Mouse (Mus musculus): ENCODE data around the gene Zc3h12c. TPM values are rescaled to one million over a fixed set of nuclear protein-coding genes. Genes with fewer than 3 reads are reported as not detected.

Gene Zc3h12c
- polyA plus RNA-seq, 1 experiment from 2014 or later = 16.2 TPM

- Histone ChIP-seq H3K36me3 (ENCODE audit: control insufficient read depth, insufficient read depth, low read length) (no peaks in the 10 kb centered on the region), H3K27ac (ENCODE audit: low read depth, low read length) (no peak overlapping the region), H3K4me2 (replicated peaks; ENCODE audit: low read depth, low read length) (no peak overlapping the region), H3K27me3 (ENCODE audit: control insufficient read depth, insufficient read depth, low read length) (no peaks in the 10 kb centered on the region), H3K9me3 (ENCODE audit: control insufficient read depth, low read length) (no peaks in the 10 kb centered on the region), H3K9ac (ENCODE audit: low read depth, low read length) (no peak overlapping the region), H3K4me3 (ENCODE audit: low read depth, low read length) (no peak overlapping the region), H3K4me1 (replicated peaks; ENCODE audit: control insufficient read depth, insufficient read depth, low read length) (0 out of 2 replicates have a peak, but pooled peaks cover 2% of the 10 kb centered on the region)
- no peak for DNase-seq (ENCODE audit: low spot score)
- no peak for ATAC-seq (ENCODE audit: low FRiP score)
- 83% methylated on average over 9 of the region's 9 CpGs for WGBS
Observed at GRCm38 (mm10) chr9:52103448-52104224, 64.7 kb downstream of the Zc3h12c start.

GRCm38 (mm10) chr9:52102060-52102844 is 66.1 kb downstream of the Zc3h12c start:
- no peak overlapping the region for H3K27ac ChIP-seq (ENCODE audit: low read depth, low read length)
- peak; percentile 36; the same call in 1 of the 2 replicates for ATAC-seq (ENCODE audit: low FRiP score)
- H3K9me3 ChIP-seq (ENCODE audit: control insufficient read depth, low read length) = no peaks in the 10 kb centered on the region

GRCm38 (mm10) chr9:52100426-52100825 is 67.9 kb downstream of the Zc3h12c start:
- H3K27ac ChIP-seq (ENCODE audit: low read depth, low read length) = no peak overlapping the region
- 90% methylated on average over 14 of the region's 14 CpGs for WGBS
- 0 out of 2 replicates have a peak, but pooled peaks cover 2% of the 10 kb centered on the region for H3K4me1 ChIP-seq (replicated peaks; ENCODE audit: control insufficient read depth, insufficient read depth, low read length)
- H3K9me3 ChIP-seq (ENCODE audit: control insufficient read depth, low read length) = no peaks in the 10 kb centered on the region
- H3K36me3 ChIP-seq (ENCODE audit: control insufficient read depth, insufficient read depth, low read length) = no peaks in the 10 kb centered on the region
- no peak overlapping the region for H3K4me2 ChIP-seq (replicated peaks; ENCODE audit: low read depth, low read length)
- H3K27me3 ChIP-seq (ENCODE audit: control insufficient read depth, insufficient read depth, low read length) = no peaks in the 10 kb centered on the region
- no peak overlapping the region for H3K4me3 ChIP-seq (ENCODE audit: low read depth, low read length)
- no peak for DNase-seq (ENCODE audit: low spot score)
- H3K9ac ChIP-seq (ENCODE audit: low read depth, low read length) = no peak overlapping the region
- ATAC-seq (ENCODE audit: low FRiP score) = no peak

More at GRCm38 (mm10) chr9:52102060-52102844, 66.1 kb downstream of the Zc3h12c start:
- DNase-seq (ENCODE audit: low spot score) = no peak
- Histone ChIP-seq H3K4me1 (replicated peaks; ENCODE audit: control insufficient read depth, insufficient read depth, low read length) (0 out of 2 replicates have a peak, but pooled peaks cover 2% of the 10 kb centered on the region), H3K27me3 (ENCODE audit: control insufficient read depth, insufficient read depth, low read length) (no peaks in the 10 kb centered on the region), H3K4me3 (ENCODE audit: low read depth, low read length) (no peak overlapping the region), H3K4me2 (replicated peaks; ENCODE audit: low read depth, low read length) (no peak overlapping the region), H3K9ac (ENCODE audit: low read depth, low read length) (no peak overlapping the region), H3K36me3 (ENCODE audit: control insufficient read depth, insufficient read depth, low read length) (no peaks in the 10 kb centered on the region)
- 70% methylated on average over 13 of the region's 13 CpGs for WGBS

- Histone ChIP-seq H3K4me1 (replicated peaks; ENCODE audit: control insufficient read depth, insufficient read depth, low read length) (0 out of 2 replicates have a peak, but pooled peaks cover 2% of the 10 kb centered on the region), H3K27ac (ENCODE audit: low read depth, low read length) (no peak overlapping the region), H3K4me2 (replicated peaks; ENCODE audit: low read depth, low read length) (no peak overlapping the region), H3K27me3 (ENCODE audit: control insufficient read depth, insufficient read depth, low read length) (no peaks in the 10 kb centered on the region), H3K9ac (ENCODE audit: low read depth, low read length) (no peak overlapping the region), H3K36me3 (ENCODE audit: control insufficient read depth, insufficient read depth, low read length) (no peaks in the 10 kb centered on the region), H3K9me3 (ENCODE audit: control insufficient read depth, low read length) (no peaks in the 10 kb centered on the region), H3K4me3 (ENCODE audit: low read depth, low read length) (no peak overlapping the region)
- peak; percentile 67; the same call in 1 of the 2 replicates for ATAC-seq (ENCODE audit: low FRiP score)
- DNase-seq (ENCODE audit: low spot score) = peak; percentile 91
- WGBS = 4% methylated on average over 7 of the region's 7 CpGs
Observed at GRCm38 (mm10) chr9:52098600-52098999, 69.8 kb downstream of the Zc3h12c start.

GRCm38 (mm10) chr9:52097386-52097785 is 71.0 kb downstream of the Zc3h12c start:
- Histone ChIP-seq H3K4me1 (replicated peaks; ENCODE audit: control insufficient read depth, insufficient read depth, low read length) (0 out of 2 replicates have a peak, but pooled peaks cover under 1% of the 10 kb centered on the region), H3K27ac (ENCODE audit: low read depth, low read length) (no peak overlapping the region), H3K36me3 (ENCODE audit: control insufficient read depth, insufficient read depth, low read length) (no peaks in the 10 kb centered on the region), H3K4me3 (ENCODE audit: low read depth, low read length) (no peak overlapping the region), H3K9me3 (ENCODE audit: control insufficient read depth, low read length) (no peaks in the 10 kb centered on the region), H3K27me3 (ENCODE audit: control insufficient read depth, insufficient read depth, low read length) (no peaks in the 10 kb centered on the region), H3K9ac (ENCODE audit: low read depth, low read length) (no peak overlapping the region), H3K4me2 (replicated peaks; ENCODE audit: low read depth, low read length) (no peak overlapping the region)
- ATAC-seq (ENCODE audit: low FRiP score) = no peak
- WGBS = 15% methylated on average over 1 of the region's 1 CpGs
- DNase-seq (ENCODE audit: low spot score) = no peak

- DNase-seq (ENCODE audit: low spot score) (no peak), ATAC-seq (ENCODE audit: low FRiP score) (no peak)
- no peaks in the 10 kb centered on the region for H3K9me3 ChIP-seq (ENCODE audit: control insufficient read depth, low read length)
- no peak overlapping the region for H3K4me3 ChIP-seq (ENCODE audit: low read depth, low read length)
- no peaks in the 10 kb centered on the region for H3K4me1 ChIP-seq (replicated peaks; ENCODE audit: control insufficient read depth, insufficient read depth, low read length)
- 90% methylated on average over 3 of the region's 3 CpGs for WGBS
- no peak overlapping the region for H3K9ac ChIP-seq (ENCODE audit: low read depth, low read length)
- H3K27me3 ChIP-seq (ENCODE audit: control insufficient read depth, insufficient read depth, low read length) = no peaks in the 10 kb centered on the region
- no peaks in the 10 kb centered on the region for H3K36me3 ChIP-seq (ENCODE audit: control insufficient read depth, insufficient read depth, low read length)
- H3K4me2 ChIP-seq (replicated peaks; ENCODE audit: low read depth, low read length) = no peak overlapping the region
- no peak overlapping the region for H3K27ac ChIP-seq (ENCODE audit: low read depth, low read length)
Observed at GRCm38 (mm10) chr9:52095666-52096065, 72.7 kb downstream of the Zc3h12c start.

- Histone ChIP-seq H3K4me2 (replicated peaks; ENCODE audit: low read depth, low read length) (no peak overlapping the region), H3K4me1 (replicated peaks; ENCODE audit: control insufficient read depth, insufficient read depth, low read length) (no peaks in the 10 kb centered on the region), H3K36me3 (ENCODE audit: control insufficient read depth, insufficient read depth, low read length) (no peaks in the 10 kb centered on the region; the same call in 1 of the 2 replicates), H3K4me3 (ENCODE audit: low read depth, low read length) (no peak overlapping the region), H3K9ac (ENCODE audit: low read depth, low read length) (no peak overlapping the region), H3K27ac (ENCODE audit: low read depth, low read length) (no peak overlapping the region), H3K9me3 (ENCODE audit: control insufficient read depth, low read length) (no peaks in the 10 kb centered on the region), H3K27me3 (ENCODE audit: control insufficient read depth, insufficient read depth, low read length) (no peaks in the 10 kb centered on the region)
- no peak for ATAC-seq (ENCODE audit: low FRiP score)
- 91% methylated on average over 10 of the region's 10 CpGs for WGBS
- DNase-seq (ENCODE audit: low spot score) = no peak
Observed at GRCm38 (mm10) chr9:52094471-52094980, 73.8 kb downstream of the Zc3h12c start.

- no peak overlapping the region for H3K4me3 ChIP-seq (ENCODE audit: low read depth, low read length)
- H3K27ac ChIP-seq (ENCODE audit: low read depth, low read length) = no peak overlapping the region
- no peaks in the 10 kb centered on the region for H3K9me3 ChIP-seq (ENCODE audit: control insufficient read depth, low read length)
- H3K9ac ChIP-seq (ENCODE audit: low read depth, low read length) = no peak overlapping the region
- no peak overlapping the region for H3K4me2 ChIP-seq (replicated peaks; ENCODE audit: low read depth, low read length)
- H3K27me3 ChIP-seq (ENCODE audit: control insufficient read depth, insufficient read depth, low read length) = no peaks in the 10 kb centered on the region
- 86% methylated on average over 5 of the region's 5 CpGs for WGBS
- no peaks in the 10 kb centered on the region for H3K4me1 ChIP-seq (replicated peaks; ENCODE audit: control insufficient read depth, insufficient read depth, low read length)
- no peak for DNase-seq (ENCODE audit: low spot score)
- H3K36me3 ChIP-seq (ENCODE audit: control insufficient read depth, insufficient read depth, low read length) = no peaks in the 10 kb centered on the region; the same call in 1 of the 2 replicates
- no peak for ATAC-seq (ENCODE audit: low FRiP score)
Observed at GRCm38 (mm10) chr9:52094016-52094415, 74.4 kb downstream of the Zc3h12c start.

Data from hindbrain, embryonic 11.5 days (tissue).